Mouse (Mus musculus): ENCODE measurements around the gene Ugt1a1.

The Ugt1a1 gene

GRCm38 (mm10) chr1:88234646-88235045, 22.9 kb downstream of the Ugt1a1 start:
- no peak for DNase-seq (ENCODE audit: low spot score in 2 of 2)

GRCm38 (mm10) chr1:88235046-88235893, 23.5 kb downstream of the Ugt1a1 start:
- no peak for DNase-seq (ENCODE audit: low spot score in 2 of 2)

GRCm38 (mm10) chr1:88235894-88236415, 24.2 kb downstream of the Ugt1a1 start:
- DNase-seq (ENCODE audit: low spot score in 2 of 2): no peak

DNA sequence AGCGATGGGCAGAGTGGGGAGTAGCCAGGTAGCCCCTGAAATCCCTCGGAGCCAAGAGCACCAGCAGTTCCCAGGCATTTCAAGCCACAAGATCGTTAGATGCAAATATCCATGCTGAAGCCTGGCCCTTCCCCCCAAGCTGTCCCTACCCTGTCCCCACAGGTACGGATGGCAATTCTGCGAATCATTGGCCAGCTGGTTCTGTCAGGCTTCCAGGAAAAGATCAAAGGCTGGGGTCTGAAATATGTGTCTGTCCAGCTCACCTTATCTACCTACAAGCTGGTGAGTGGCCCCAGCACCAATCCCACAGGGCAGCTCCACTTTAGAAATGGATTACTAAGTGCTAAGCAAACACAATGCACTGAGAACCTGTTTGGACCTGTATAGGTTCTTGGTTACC, 25.6 kb downstream of the Ugt1a1 start:
- DNase-seq (ENCODE audit: low spot score in 2 of 2): no peak

GRCm38 (mm10) chr1:88238771-88239170, 27.0 kb downstream of the Ugt1a1 start:
- no peak for DNase-seq (ENCODE audit: low spot score in 2 of 2)

- DNase-seq (ENCODE audit: low spot score in 2 of 2): no peak
Measured at GRCm38 (mm10) chr1:88240072-88240471, 28.3 kb downstream of the Ugt1a1 start.

DNA sequence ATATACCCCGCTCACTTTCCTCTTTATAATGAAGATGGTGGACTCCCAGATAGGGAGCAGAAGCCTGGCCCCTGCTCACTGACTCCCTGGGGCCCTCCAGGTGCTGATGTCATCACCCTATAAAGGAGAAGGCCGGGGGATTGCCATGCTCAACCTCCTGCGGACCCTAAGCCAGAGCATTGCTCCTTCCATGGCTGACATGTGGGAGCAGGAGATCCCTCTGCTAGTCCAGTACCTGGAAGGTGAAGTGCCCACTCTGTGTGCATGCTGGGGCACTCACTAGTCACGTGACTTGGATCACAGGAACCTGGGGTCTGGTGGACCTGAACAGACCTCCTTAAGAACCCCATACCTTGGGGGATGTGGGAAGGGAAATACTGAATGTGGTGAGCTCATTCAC, 28.8 kb downstream of the Ugt1a1 start:
- no peak for DNase-seq (ENCODE audit: low spot score in 2 of 2)

GRCm38 (mm10) chr1:88243861-88244260, 32.1 kb downstream of the Ugt1a1 start:
- DNase-seq (ENCODE audit: low spot score in 2 of 2): no peak

- no peak for DNase-seq (ENCODE audit: low spot score in 2 of 2)
Measured at GRCm38 (mm10) chr1:88245881-88246280, 34.1 kb downstream of the Ugt1a1 start.

DNA sequence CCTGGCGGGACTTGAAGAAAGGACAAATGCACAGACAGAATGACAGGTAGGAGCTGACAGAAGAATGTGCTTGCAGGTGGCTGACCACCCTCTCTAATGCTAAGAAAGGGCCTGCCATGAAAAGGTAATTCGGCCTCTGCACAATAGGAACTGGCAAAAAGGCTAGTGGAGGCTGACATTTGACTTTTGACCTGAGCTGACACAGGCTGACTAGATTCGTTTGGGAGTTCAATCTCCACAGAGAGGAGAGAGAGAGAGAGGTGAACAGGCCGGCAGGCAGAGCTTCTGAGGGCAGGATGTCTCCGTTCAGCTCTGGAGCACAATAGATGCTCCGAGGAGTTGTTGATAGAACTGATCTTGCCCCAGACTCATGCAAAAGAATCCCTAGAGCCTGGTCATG, 34.6 kb downstream of the Ugt1a1 start:
- no peak for DNase-seq (ENCODE audit: low spot score in 2 of 2)

DNA sequence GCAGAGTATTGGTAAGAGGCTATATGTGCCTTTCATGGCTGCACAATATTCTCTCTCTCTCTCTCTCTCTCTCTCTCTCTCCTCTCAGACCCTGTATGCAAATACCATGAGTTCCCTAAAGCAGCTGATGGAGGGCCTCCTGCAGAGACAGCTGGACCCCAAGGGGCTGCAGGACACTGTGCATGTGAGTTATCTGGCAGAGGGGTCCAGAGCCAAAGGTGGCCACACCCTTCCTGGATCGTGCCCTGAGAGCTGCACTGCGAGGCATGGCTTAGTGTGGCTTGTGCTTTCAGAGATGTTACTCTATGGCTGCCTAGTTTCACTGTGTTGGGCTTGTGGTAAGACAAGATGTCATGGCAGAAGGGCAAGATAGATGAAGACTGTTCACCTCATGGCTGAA, 35.9 kb downstream of the Ugt1a1 start:
- DNase-seq (ENCODE audit: low spot score in 2 of 2): no peak

- no peak for DNase-seq (ENCODE audit: low spot score in 2 of 2)
Measured at GRCm38 (mm10) chr1:88248658-88249057, 36.9 kb downstream of the Ugt1a1 start.

DNA sequence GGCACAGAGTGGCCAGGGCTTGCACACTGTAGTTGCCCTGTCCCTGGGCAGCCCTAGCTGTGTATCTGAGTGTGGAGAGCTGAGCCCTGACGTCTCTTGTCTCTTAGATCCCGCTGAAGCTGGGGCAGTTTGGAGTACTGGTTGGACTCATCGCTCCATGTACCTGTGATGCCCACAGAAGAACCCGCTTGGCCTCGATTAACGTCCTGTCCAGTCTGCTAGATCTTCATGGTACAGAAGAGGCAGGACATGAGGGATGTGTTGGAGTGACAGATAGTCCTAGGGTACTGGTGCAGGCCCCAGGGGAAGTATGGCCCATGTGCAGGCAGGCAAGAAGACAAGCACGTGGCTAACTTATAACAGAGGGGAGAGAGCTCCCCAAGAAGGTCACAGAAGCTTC, 37.8 kb downstream of the Ugt1a1 start:
- DNase-seq (ENCODE audit: low spot score in 2 of 2): no peak

GRCm38 (mm10) chr1:88250023-88250422, 38.3 kb downstream of the Ugt1a1 start:
- DNase-seq (ENCODE audit: low spot score in 2 of 2): no peak

DNA sequence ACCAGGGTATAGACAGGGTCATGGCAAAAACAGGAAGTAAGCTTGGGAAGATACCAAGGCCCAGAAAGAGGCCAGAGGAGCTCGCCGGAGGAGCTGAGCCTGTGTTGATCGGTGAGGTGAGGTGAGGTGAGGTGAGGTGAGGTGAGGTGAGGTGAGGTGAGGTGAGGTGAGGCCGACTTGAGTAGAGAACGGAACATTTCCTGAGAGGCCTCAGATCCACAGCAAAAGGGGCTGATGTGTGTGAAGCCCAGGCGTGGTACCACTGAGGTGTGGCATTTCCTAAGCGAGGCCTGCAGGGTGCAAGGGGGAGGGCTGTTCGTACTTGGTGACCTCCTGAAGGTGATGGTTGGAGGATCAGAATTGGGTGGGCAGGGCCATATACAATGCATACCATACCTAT, 41.3 kb downstream of the Ugt1a1 start:
- DNase-seq (ENCODE audit: low spot score in 2 of 2): no peak

DNA sequence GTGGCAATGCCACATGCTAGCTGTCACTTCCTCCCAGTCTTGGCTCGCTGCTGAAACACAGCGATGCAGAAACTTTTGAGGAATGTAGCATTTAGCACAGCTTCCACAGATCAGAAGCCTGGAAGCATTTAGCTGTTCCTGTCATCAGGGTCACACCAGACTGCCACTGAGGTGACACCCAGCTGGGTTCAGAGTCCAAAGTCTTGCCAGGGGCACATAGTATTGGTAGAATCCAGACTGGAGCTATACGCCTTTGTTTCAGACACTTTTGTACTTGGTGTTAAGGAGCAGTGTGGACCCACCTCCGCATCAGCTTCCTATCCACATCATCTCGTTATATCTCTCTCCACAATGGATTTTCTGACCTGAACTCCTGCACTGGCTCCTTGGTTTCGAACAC, 41.8 kb downstream of the Ugt1a1 start:
- DNase-seq (ENCODE audit: low spot score in 2 of 2): no peak

- DNase-seq (ENCODE audit: low spot score in 2 of 2): no peak
Measured at GRCm38 (mm10) chr1:88254793-88255465, 43.2 kb downstream of the Ugt1a1 start.

DNA sequence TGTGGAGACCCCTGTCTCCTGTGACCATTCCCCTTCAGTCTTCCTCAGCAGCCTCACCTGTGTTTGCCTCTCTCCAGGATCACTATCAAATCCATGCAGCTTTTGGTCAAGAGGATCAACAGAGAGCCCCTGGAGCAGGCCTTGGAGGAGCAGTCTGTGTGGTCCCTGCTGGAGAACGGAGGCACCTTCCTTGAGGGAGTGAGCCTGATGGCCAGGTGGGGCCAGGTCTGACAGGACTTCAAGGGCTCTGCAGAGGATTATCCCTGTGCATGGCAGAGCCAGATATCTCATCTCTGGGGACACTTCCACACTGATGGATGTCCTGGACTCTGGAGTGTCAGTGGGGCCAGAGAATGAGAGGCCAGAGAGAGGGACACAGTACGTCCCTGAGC, 43.7 kb downstream of the Ugt1a1 start:
- DNase-seq (ENCODE audit: low spot score in 2 of 2): no peak

- no peak for DNase-seq (ENCODE audit: low spot score in 2 of 2)
Measured at GRCm38 (mm10) chr1:88255989-88256754, 44.4 kb downstream of the Ugt1a1 start.

DNA sequence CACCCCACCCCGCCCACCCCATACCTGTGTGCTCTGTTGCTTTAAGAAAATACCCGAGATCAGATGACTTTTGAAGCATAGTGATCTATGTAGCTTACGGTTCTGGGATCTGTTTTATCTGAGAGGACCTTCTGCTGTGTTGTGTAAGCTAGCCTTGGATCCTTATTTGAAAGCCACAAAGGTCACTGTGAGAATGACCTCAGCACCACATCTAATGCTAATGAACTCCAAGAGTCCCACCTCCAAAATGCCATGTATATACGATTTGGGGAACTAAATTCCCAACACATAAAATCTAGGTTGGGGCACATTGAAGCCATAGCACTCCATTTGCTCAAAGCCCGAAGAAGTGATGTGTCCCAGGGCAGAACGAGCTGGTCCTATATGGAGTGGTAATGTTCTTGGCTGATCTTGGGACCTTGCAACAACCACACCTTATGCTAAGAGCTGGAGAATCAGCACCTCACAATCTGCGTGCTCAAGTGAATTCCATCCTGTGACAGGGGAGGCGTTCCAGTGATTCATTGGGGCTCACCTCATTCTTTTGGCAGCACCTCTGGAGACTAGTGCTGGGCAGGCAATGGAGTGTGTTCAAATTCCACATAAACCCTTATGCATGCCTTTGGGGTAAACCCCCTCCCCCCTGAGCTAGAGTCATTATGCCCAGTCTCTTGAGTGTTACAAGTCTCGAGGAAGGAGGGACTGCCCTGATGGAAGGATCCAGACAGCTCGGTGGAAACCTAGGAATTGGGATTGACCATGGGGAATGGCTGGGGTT, 45.3 kb downstream of the Ugt1a1 start:
- no peak for DNase-seq (ENCODE audit: low spot score in 2 of 2)

DNA sequence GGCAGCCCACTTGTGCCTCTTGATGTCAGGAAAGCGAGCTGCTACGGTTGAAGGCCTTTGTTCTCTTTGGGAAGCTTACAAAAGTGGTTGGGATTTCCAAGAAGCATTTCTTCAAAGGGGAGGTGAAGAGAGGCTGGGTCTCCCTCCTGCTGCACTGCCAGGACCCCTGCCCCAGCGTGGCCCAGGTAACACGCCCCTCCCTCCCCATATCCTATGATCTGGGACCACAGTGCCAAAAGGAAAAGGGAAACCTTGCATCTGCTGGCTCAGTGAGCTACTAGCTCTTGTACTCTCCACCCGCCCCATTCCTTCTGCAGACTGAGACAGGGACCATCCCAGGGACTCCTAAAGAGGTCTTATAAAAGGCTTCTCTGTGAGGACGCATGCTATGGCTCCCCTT, 45.9 kb downstream of the Ugt1a1 start:
- no peak for DNase-seq (ENCODE audit: low spot score in 2 of 2)

- DNase-seq (ENCODE audit: low spot score in 2 of 2): no peak
Measured at GRCm38 (mm10) chr1:88258361-88258760, 46.6 kb downstream of the Ugt1a1 start.
